Mouse (Mus musculus): ENCODE results near the gene Cc2d1a. TPM values are rescaled to one million over a fixed set of nuclear protein-coding genes. Genes with fewer than 3 reads are reported as not detected.
A peak's percentile ranks its signal among the peaks of the same experiment; 100 is the strongest.

The Cc2d1a gene
- polyA plus RNA-seq, 1 experiment from 2014 or later = 23.6 TPM

DNA sequence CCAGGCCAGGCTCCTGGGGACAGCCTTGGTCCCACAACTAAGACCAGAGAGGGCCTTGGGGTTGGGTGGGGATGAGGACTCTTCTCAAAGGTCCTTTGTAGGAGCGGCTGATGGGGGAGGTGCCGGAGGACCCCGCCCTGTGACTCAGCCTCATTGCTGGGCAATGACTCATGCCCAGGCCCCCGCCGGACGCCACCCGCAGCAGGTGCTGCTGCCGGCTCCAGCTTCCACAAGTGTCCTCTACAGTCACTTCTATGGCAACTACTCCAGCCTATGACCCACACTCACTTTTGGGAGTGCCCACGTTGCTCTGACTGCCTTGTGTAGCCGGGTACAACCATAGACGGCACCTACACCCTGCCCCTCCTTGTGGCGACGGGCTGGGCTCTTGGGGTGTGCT, 44.3 kb upstream of the Cc2d1a start:
- 30% methylated on average over 13 of the region's 13 CpGs for whole genome bisulfite sequencing

GRCm38 (mm10) chr8:84190191-84190867, 42.6 kb upstream of the Cc2d1a start:
- Histone ChIP-seq H3K4me3 (ENCODE audit: low read depth, low read length) (no peak overlapping the region), H3K4me2 (no peak overlapping the region), H3K9me3 (ENCODE audit: low read depth, low read length) (no peaks in the 10 kb centered on the region), H3K36me3 (ENCODE audit: insufficient read depth) (no peaks in the 10 kb centered on the region), H3K4me1 (ENCODE audit: insufficient read depth) (peaks cover 8% of the 10 kb centered on the region; the same call in 1 of the 2 replicates), H3K27me3 (ENCODE audit: insufficient read depth, low read length) (no peaks in the 10 kb centered on the region), H3K9ac (no peak overlapping the region), H3K27ac (ENCODE audit: low read depth) (no peak overlapping the region)
- WGBS = 88% methylated on average over 7 of the region's 7 CpGs
- DNase-seq (no peak), ATAC-seq (ENCODE audit: insufficient read depth) (no peak)
- no peak for TF ChIP-seq CTCF (IDR thresholded peaks at IDR 0.05; ENCODE audit: low read depth)

More for the DNA sequence above, 44.3 kb upstream of the Cc2d1a start:
- Histone ChIP-seq H3K4me1 (ENCODE audit: insufficient read depth) (peaks cover 8% of the 10 kb centered on the region; the same call in 1 of the 2 replicates), H3K36me3 (ENCODE audit: insufficient read depth) (no peaks in the 10 kb centered on the region), H3K27me3 (ENCODE audit: insufficient read depth, low read length) (no peaks in the 10 kb centered on the region), H3K9me3 (ENCODE audit: low read depth, low read length) (no peaks in the 10 kb centered on the region), H3K27ac (ENCODE audit: low read depth) (peak overlapping the region; percentile 96), H3K4me2 (peak overlapping the region; percentile 61), H3K9ac (peak overlapping the region; percentile 47), H3K4me3 (ENCODE audit: low read depth, low read length) (peak overlapping the region; percentile 24)
- no peak for TF ChIP-seq CTCF (IDR thresholded peaks at IDR 0.05; ENCODE audit: low read depth)
- DNase-seq = peak; percentile 82
- ATAC-seq (ENCODE audit: insufficient read depth) = peak; percentile 77

DNA sequence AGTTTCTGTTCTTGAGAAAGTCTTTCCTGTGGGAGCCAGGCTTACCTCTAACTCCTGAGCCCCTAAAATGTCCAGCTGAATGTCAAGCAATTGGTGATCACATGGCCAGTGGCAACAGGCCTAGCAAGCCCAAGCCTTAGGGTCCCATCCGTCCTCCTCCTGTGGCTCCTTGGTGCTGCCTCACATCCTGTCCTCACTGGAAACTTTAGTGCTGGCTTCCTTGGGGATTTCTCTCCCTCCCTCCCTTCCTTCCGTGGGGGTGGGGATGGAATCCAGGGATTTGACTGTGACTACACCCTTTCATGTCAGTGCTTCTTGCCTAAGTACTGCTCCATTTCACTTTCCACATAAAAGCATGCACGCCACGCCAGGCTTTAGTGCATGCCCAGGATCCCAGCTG, 41.9 kb upstream of the Cc2d1a start:
- ATAC-seq (ENCODE audit: insufficient read depth) (no peak), DNase-seq (no peak)
- TF ChIP-seq CTCF (IDR thresholded peaks at IDR 0.05; ENCODE audit: low read depth) = no peak
- peaks cover 9% of the 10 kb centered on the region; the same call in 1 of the 2 replicates for H3K4me1 ChIP-seq (ENCODE audit: insufficient read depth)
- H3K4me3 ChIP-seq (ENCODE audit: low read depth, low read length) = no peak overlapping the region
- no peaks in the 10 kb centered on the region for H3K9me3 ChIP-seq (ENCODE audit: low read depth, low read length)
- 47% methylated on average over 4 of the region's 4 CpGs for whole genome bisulfite sequencing
- H3K36me3 ChIP-seq (ENCODE audit: insufficient read depth) = no peaks in the 10 kb centered on the region
- H3K27ac ChIP-seq (ENCODE audit: low read depth) = no peak overlapping the region
- H3K4me2 ChIP-seq = no peak overlapping the region
- H3K9ac ChIP-seq = no peak overlapping the region
- H3K27me3 ChIP-seq (ENCODE audit: insufficient read depth, low read length) = no peaks in the 10 kb centered on the region

DNA sequence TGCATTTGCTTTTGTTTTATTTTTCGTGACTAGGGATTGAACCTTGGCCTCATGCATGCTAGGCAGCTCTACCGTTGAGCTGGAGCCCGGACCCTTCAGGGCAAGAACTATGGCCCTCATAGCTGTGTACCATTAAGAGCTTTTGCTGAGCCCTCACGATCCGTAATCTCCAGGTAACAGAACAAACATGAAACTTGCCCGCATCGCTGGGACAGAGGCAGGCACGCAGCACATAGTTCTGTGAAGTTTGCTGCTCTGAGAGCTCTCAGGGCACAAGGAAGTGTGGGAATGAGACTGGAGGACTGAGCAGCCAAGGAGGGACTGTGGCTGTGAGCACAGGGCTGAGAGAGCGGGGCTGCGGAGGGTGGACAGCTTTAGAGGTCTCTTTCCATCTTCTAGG, 40.9 kb upstream of the Cc2d1a start:
- H3K4me3 ChIP-seq (ENCODE audit: low read depth, low read length) = no peak overlapping the region
- WGBS = 61% methylated on average over 10 of the region's 10 CpGs
- TF ChIP-seq CTCF (IDR thresholded peaks at IDR 0.05; ENCODE audit: low read depth) = no peak
- no peaks in the 10 kb centered on the region for H3K9me3 ChIP-seq (ENCODE audit: low read depth, low read length)
- no peak for ATAC-seq (ENCODE audit: insufficient read depth)
- peak overlapping the region; percentile 42 for H3K27ac ChIP-seq (ENCODE audit: low read depth)
- peaks cover 14% of the 10 kb centered on the region; the same call in 1 of the 2 replicates for H3K4me1 ChIP-seq (ENCODE audit: insufficient read depth)
- DNase-seq = no peak
- no peak overlapping the region for H3K4me2 ChIP-seq
- H3K27me3 ChIP-seq (ENCODE audit: insufficient read depth, low read length) = no peaks in the 10 kb centered on the region
- no peaks in the 10 kb centered on the region for H3K36me3 ChIP-seq (ENCODE audit: insufficient read depth)
- H3K9ac ChIP-seq = no peak overlapping the region

DNA sequence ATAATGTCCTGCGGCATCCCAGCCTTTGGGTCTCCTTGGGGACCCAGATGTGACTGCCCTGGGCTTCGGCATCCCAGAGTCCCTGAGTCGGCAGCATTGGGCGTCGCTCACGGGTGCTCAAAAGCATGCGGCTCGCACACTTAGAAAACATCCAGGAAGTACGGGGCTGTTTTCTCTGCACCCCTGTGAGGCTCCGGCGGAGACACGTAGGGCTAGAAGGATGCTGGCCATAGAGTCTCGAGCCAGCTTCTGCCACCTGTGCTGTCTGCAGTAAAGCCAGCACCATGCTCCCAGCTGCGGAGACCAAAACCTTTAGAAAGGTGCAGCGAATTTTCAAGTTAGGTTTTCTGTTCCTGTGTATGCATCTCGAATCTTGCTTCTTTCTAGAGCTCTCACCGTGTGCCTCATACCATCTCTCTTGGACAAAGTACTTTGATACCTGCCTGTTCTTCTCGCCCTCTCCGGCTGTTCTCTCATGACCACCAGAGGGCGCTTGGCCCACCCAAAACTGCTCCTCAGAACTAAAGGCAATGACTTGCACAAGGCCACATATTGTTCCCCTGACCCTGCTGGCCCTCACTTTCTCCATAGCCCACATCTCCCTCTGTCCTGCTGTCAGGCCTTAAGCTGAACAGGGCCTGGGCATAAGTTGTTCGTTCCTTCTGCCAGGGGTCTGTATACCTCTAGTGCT, 39.5 kb upstream of the Cc2d1a start:
- 0 out of 2 replicates have a peak, but pooled peaks have one; percentile 3 for ATAC-seq (ENCODE audit: insufficient read depth)

GRCm38 (mm10) chr8:84186547-84186946, 38.8 kb upstream of the Cc2d1a start:
- TF ChIP-seq CTCF (IDR thresholded peaks at IDR 0.05; ENCODE audit: low read depth) = peak; percentile 98
- peak; percentile 94 for DNase-seq
- Histone ChIP-seq H3K36me3 (ENCODE audit: insufficient read depth) (no peaks in the 10 kb centered on the region), H3K27ac (ENCODE audit: low read depth) (peak overlapping the region; percentile 55; the same call in 1 of the 2 replicates), H3K27me3 (ENCODE audit: insufficient read depth, low read length) (no peaks in the 10 kb centered on the region), H3K4me3 (ENCODE audit: low read depth, low read length) (peak overlapping the region; percentile 36), H3K4me2 (peak overlapping the region; percentile 87), H3K9me3 (ENCODE audit: low read depth, low read length) (no peaks in the 10 kb centered on the region), H3K9ac (peak overlapping the region; percentile 48), H3K4me1 (ENCODE audit: insufficient read depth) (peaks cover 15% of the 10 kb centered on the region)
- peak; percentile 45; the same call in 1 of the 2 replicates for ATAC-seq (ENCODE audit: insufficient read depth)
- WGBS = under 1% methylated on average over 12 of the region's 12 CpGs

More for the DNA sequence above, 39.5 kb upstream of the Cc2d1a start:
- Histone ChIP-seq H3K27ac (ENCODE audit: low read depth) (peak overlapping the region; percentile 55; the same call in 1 of the 2 replicates), H3K4me2 (peak overlapping the region; percentile 87), H3K9ac (peak overlapping the region; percentile 48), H3K4me3 (ENCODE audit: low read depth, low read length) (peak overlapping the region; percentile 36), H3K36me3 (ENCODE audit: insufficient read depth) (no peaks in the 10 kb centered on the region), H3K27me3 (ENCODE audit: insufficient read depth, low read length) (no peaks in the 10 kb centered on the region), H3K9me3 (ENCODE audit: low read depth, low read length) (no peaks in the 10 kb centered on the region), H3K4me1 (ENCODE audit: insufficient read depth) (peaks cover 17% of the 10 kb centered on the region)
- peak; percentile 88 for TF ChIP-seq CTCF (IDR thresholded peaks at IDR 0.05; ENCODE audit: low read depth)
- WGBS = 4% methylated on average over 21 of the region's 21 CpGs
- DNase-seq = peak; percentile 82

- H3K27me3 ChIP-seq (ENCODE audit: insufficient read depth, low read length) = no peaks in the 10 kb centered on the region
- TF ChIP-seq CTCF (IDR thresholded peaks at IDR 0.05; ENCODE audit: low read depth) = no peak
- WGBS = 93% methylated on average over 7 of the region's 7 CpGs
Measured at GRCm38 (mm10) chr8:84185117-84185516, 37.4 kb upstream of the Cc2d1a start, which contains the start of gene Nanos3. Nanos3 (minus strand) TSS chr8:84185217.

More at GRCm38 (mm10) chr8:84185117-84185516, 37.4 kb upstream of the Cc2d1a start, which contains the start of gene Nanos3:
- Histone ChIP-seq H3K9me3 (ENCODE audit: low read depth, low read length) (no peaks in the 10 kb centered on the region), H3K27ac (ENCODE audit: low read depth) (peak within 1 kb of the TSS; percentile 91; the same call in 1 of the 2 replicates), H3K4me3 (ENCODE audit: low read depth, low read length) (peak within 1 kb of the TSS; percentile 82), H3K4me1 (ENCODE audit: insufficient read depth) (peaks cover 21% of the 10 kb centered on the region), H3K36me3 (ENCODE audit: insufficient read depth) (no peaks in the 10 kb centered on the region), H3K9ac (peak within 1 kb of the TSS; percentile 97), H3K4me2 (peak within 1 kb of the TSS; percentile 94)
- no peak for DNase-seq
- no peak for ATAC-seq (ENCODE audit: insufficient read depth)
